Mouse (Mus musculus) ES-E14 (cell line): ENCODE data around the gene Glce. TPM values are rescaled to one million over a fixed set of nuclear protein-coding genes. Genes with fewer than 3 reads are reported as not detected.

Source experiments
- DNase-seq: peaks from one replicate; pipeline ENCODE4 v3.0.0-alpha.2; 2013; ENCODE audit warnings: low read depth, low spot score
- H3K27ac ChIP-seq: 2 replicates; pipeline ENCODE4 v1.5.1; 2012; ENCODE audit warnings: low read depth, mild to moderate bottlenecking, low read length, moderate library complexity, mixed read lengths; ENCODE audit not compliant: poor library complexity, insufficient read depth, severe bottlenecking
- H3K36me3 ChIP-seq: 2 replicates; pipeline ENCODE4 v1.6.1; 2012; ENCODE audit warnings: mild to moderate bottlenecking, low read length, moderate library complexity, mixed read lengths; ENCODE audit not compliant: control insufficient read depth, poor library complexity, insufficient read depth, severe bottlenecking
- H3K4me1 ChIP-seq, 2 experiments: fragments of 150-350 bp in 1 of 2; sonication (generic) in 1 of 2; 2 replicates each; pipeline ENCODE4 v1.6.1; 2012; ENCODE audit warnings: low read length in 2 of 2, mild to moderate bottlenecking in 1 of 2, mixed read lengths in 1 of 2; ENCODE audit not compliant: control insufficient read depth in 2 of 2, insufficient read depth in 2 of 2, poor library complexity in 1 of 2
- H3K4me3 ChIP-seq, 2 experiments: fragments of 150-350 bp in 1 of 2; sonication (generic) in 1 of 2; 2 replicates each; pipeline ENCODE4 v1.5.1; 2012; ENCODE audit warnings: low read length in 2 of 2, low read depth in 1 of 2, mild to moderate bottlenecking in 1 of 2, mixed read lengths in 1 of 2; ENCODE audit not compliant: insufficient read depth in 1 of 2, poor library complexity in 1 of 2, severe bottlenecking in 1 of 2
- H3K9ac ChIP-seq: 2 replicates; pipeline ENCODE4 v1.6.1; 2012; ENCODE audit warnings: low read depth, mild to moderate bottlenecking, low read length, mixed read lengths; ENCODE audit not compliant: poor library complexity, insufficient read depth, severe bottlenecking
- H3K9me3 ChIP-seq: fragments of 150-350 bp; sonication (generic); 2 replicates; pipeline ENCODE4 v1.6.1; 2012; ENCODE audit warnings: low read depth, mild to moderate bottlenecking, low read length; ENCODE audit not compliant: control insufficient read depth, insufficient read depth
- CHD2 ChIP-seq: IDR thresholded peaks from 2 replicates; pipeline ENCODE4 v1.6.1; 2014; ENCODE audit warnings: mild to moderate bottlenecking, low read depth, low read length, inconsistent platforms
- HCFC1 ChIP-seq: IDR thresholded peaks from 2 replicates; pipeline ENCODE4 v1.6.1; 2012; ENCODE audit warnings: low read length, inconsistent platforms, borderline replicate concordance; ENCODE audit not compliant: insufficient read depth
- MAFK ChIP-seq: IDR thresholded peaks from 2 replicates; pipeline ENCODE4 v1.6.1; 2014; ENCODE audit warnings: mild to moderate bottlenecking, low read depth, low read length, inconsistent platforms; ENCODE audit not compliant: insufficient read depth
- ZC3H11A ChIP-seq: IDR thresholded peaks from 2 replicates; pipeline ENCODE4 v1.6.1; 2012; ENCODE audit warnings: low read depth, mild to moderate bottlenecking, inconsistent platforms, low read length, borderline replicate concordance
- ZNF384 ChIP-seq: IDR thresholded peaks from 2 replicates; pipeline ENCODE4 v1.6.1; 2012; ENCODE audit warnings: low read depth, low read length, inconsistent platforms
- in situ Hi-C, 2 experiments: fragments of 600-800 bp; cut with MboI; formaldehyde crosslinking; loops; one replicate each; pipeline ENCODE4 v1.15.1; 2025; ENCODE audit warnings: low sequenced_read_pairs in 2 of 2, inconsistent platforms in 1 of 2; ENCODE audit not compliant: unreplicated experiment in 2 of 2
- total RNA-seq: library from RNA; depleted of rRNA; stranded (reverse); fragments of 300-350 nt; gene quantifications from 2 replicates; pipeline ENCODE4 v1.2.3, GENCODE M21; 2012

Gene Glce
- total RNA-seq, 1 experiment, result 44.8 TPM

- Histone ChIP-seq H3K9ac (no peak overlapping the region), H3K4me1 (no peaks in the 10 kb centered on the region), H3K36me3 (no peaks in the 10 kb centered on the region), H3K9me3 (no peaks in the 10 kb centered on the region), H3K4me3 (no peak overlapping the region), H3K27ac (no peak overlapping the region)
- in situ Hi-C loops, result no loop called here
- TF ChIP-seq ZNF384, result no peak
- TF ChIP-seq MAFK, result no peak
- no peak for TF ChIP-seq ZC3H11A
- no peak for TF ChIP-seq HCFC1
- no peak for TF ChIP-seq CHD2
- DNase-seq, result no peak
These were observed 21.0 kb upstream of the Glce start for GRCm38 (mm10) chr9:62143428-62143827.

GRCm38 (mm10) chr9:62139027-62139426 is 16.6 kb upstream of the Glce start:
- no peak for DNase-seq
- Histone ChIP-seq H3K4me1 (no peaks in the 10 kb centered on the region), H3K9ac (no peak overlapping the region), H3K27ac (no peak overlapping the region), H3K36me3 (no peaks in the 10 kb centered on the region), H3K4me3 (no peak overlapping the region), H3K9me3 (no peaks in the 10 kb centered on the region)
- TF ChIP-seq ZNF384 (no peak), HCFC1 (no peak), ZC3H11A (no peak), MAFK (no peak), CHD2 (no peak)
- in situ Hi-C loops, result no loop called here

- in situ Hi-C loops, result no loop called here
- no peak overlapping the region for H3K4me3 ChIP-seq
- no peak for DNase-seq
- H3K4me1 ChIP-seq, result no peaks in the 10 kb centered on the region
- no peak overlapping the region for H3K9ac ChIP-seq
- no peak overlapping the region for H3K27ac ChIP-seq
- no peaks in the 10 kb centered on the region for H3K36me3 ChIP-seq
- TF ChIP-seq MAFK, result no peak
- no peak for TF ChIP-seq ZC3H11A
- TF ChIP-seq CHD2, result no peak
- TF ChIP-seq HCFC1, result no peak
- no peak for TF ChIP-seq ZNF384
- no peaks in the 10 kb centered on the region for H3K9me3 ChIP-seq
These were observed 14.8 kb upstream of the Glce start for GRCm38 (mm10) chr9:62137259-62137658.

GRCm38 (mm10) chr9:62132005-62132782 is 9.7 kb upstream of the Glce start:
- TF ChIP-seq ZC3H11A (no peak), CHD2 (no peak), ZNF384 (no peak)
- Histone ChIP-seq H3K9me3 (no peaks in the 10 kb centered on the region), H3K36me3 (no peaks in the 10 kb centered on the region), H3K4me3 (no peak overlapping the region), H3K9ac (no peak overlapping the region), H3K27ac (no peak overlapping the region), H3K4me1 (no peaks in the 10 kb centered on the region)
- in situ Hi-C loops, result no loop called here
- no peak for DNase-seq

GRCm38 (mm10) chr9:62130746-62131145 is 8.3 kb upstream of the Glce start:
- TF ChIP-seq ZC3H11A (no peak), HCFC1 (no peak), MAFK (no peak), CHD2 (no peak), ZNF384 (no peak)
- no peaks in the 10 kb centered on the region for H3K9me3 ChIP-seq
- H3K27ac ChIP-seq, result no peak overlapping the region
- H3K4me3 ChIP-seq, result no peak overlapping the region
- no peak overlapping the region for H3K9ac ChIP-seq
- H3K36me3 ChIP-seq, result no peaks in the 10 kb centered on the region
- no peaks in the 10 kb centered on the region for H3K4me1 ChIP-seq
- no peak for DNase-seq
- in situ Hi-C loops, result no loop called here
